In genomic region chr2:112239212-112239934, GRCm38 (mm10) we compare ENCODE assay signal across 8 mouse cellular contexts. TPM values are rescaled to one million over a fixed set of nuclear protein-coding genes. Genes with fewer than 3 reads are reported as not detected.
DNase-seq lines count a peak whose midpoint lies in the region; ATAC-seq and TF ChIP-seq lines count a peak whose summit lies in the region.

Gene Lpcat4 (plus strand): TSS chr2:112239468.

- peak within 1 kb of the TSS; percentile 97 for H3K27ac ChIP-seq in forebrain, embryonic 12.5 days
- peak within 1 kb of the TSS; percentile 59 for H3K27ac ChIP-seq in heart, postnatal 0 days (ENCODE audit: low read depth)
- H3K27ac ChIP-seq in liver, embryonic 15.5 days (replicated peaks) = peak within 1 kb of the TSS; percentile 81
- H3K27ac ChIP-seq in neural tube, embryonic 11.5 days (ENCODE audit: low read depth, low read length) = peak within 1 kb of the TSS; percentile 94
- peak within 1 kb of the TSS; percentile 94 for H3K27ac ChIP-seq in stomach, postnatal 0 days (replicated peaks)

- peak; percentile 90 for ATAC-seq in forebrain, embryonic 12.5 days (ENCODE audit: low FRiP score)
- ATAC-seq in heart, postnatal 0 days (ENCODE audit: insufficient read depth, low read depth) = peak; percentile 84
- peak; percentile 90 for ATAC-seq in liver, embryonic 15.5 days (ENCODE audit: insufficient read depth)
- peak; percentile 89 for ATAC-seq in neural tube, embryonic 11.5 days (ENCODE audit: insufficient read depth, low FRiP score, low TSS enrichment)
- ATAC-seq in stomach, postnatal 0 days (ENCODE audit: low FRiP score, low TSS enrichment) = peak; percentile 89

- no peaks in the 10 kb centered on the region for H3K9me3 ChIP-seq in E14TG2a.4 (ENCODE audit: low read length)
- no peaks in the 10 kb centered on the region for H3K9me3 ChIP-seq in forebrain, embryonic 12.5 days
- H3K9me3 ChIP-seq in heart, postnatal 0 days (replicated peaks; ENCODE audit: control insufficient read depth, low read length) = no peaks in the 10 kb centered on the region
- H3K9me3 ChIP-seq in liver, embryonic 15.5 days (replicated peaks) = no peaks in the 10 kb centered on the region
- H3K9me3 ChIP-seq in neural tube, embryonic 11.5 days (ENCODE audit: control insufficient read depth, low read length) = no peaks in the 10 kb centered on the region
- H3K9me3 ChIP-seq in stomach, postnatal 0 days (ENCODE audit: control insufficient read depth, low read length) = no peaks in the 10 kb centered on the region

- no peak for TF ChIP-seq EP300 in heart, postnatal 0 days (IDR thresholded peaks at IDR 0.05; ENCODE audit: low read depth)
- TF ChIP-seq EP300 in stomach, postnatal 0 days (optimal IDR thresholded peaks at IDR 0.05) = no peak

- peaks cover 46% of the 10 kb centered on the region for H3K27me3 ChIP-seq in E14TG2a.4 (ENCODE audit: insufficient read depth, low read length)
- H3K27me3 ChIP-seq in forebrain, embryonic 12.5 days = 0 out of 2 replicates have a peak, but pooled peaks cover 7% of the 10 kb centered on the region
- no peaks in the 10 kb centered on the region for H3K27me3 ChIP-seq in heart, postnatal 0 days (ENCODE audit: control insufficient read depth, insufficient read depth, low read length)
- H3K27me3 ChIP-seq in liver, embryonic 15.5 days = peaks cover 32% of the 10 kb centered on the region
- no peaks in the 10 kb centered on the region for H3K27me3 ChIP-seq in neural tube, embryonic 11.5 days (ENCODE audit: control insufficient read depth, insufficient read depth, low read length)
- no peaks in the 10 kb centered on the region for H3K27me3 ChIP-seq in stomach, postnatal 0 days (ENCODE audit: control insufficient read depth, insufficient read depth, low read length)

- peak within 1 kb of the TSS; percentile 94 for H3K4me3 ChIP-seq in E14TG2a.4 (replicated peaks; ENCODE audit: low read length)
- H3K4me3 ChIP-seq in forebrain, embryonic 12.5 days (replicated peaks) = peak within 1 kb of the TSS; percentile 74
- H3K4me3 ChIP-seq in heart, postnatal 0 days (ENCODE audit: low read depth, low read length) = peak within 1 kb of the TSS; percentile 82
- H3K4me3 ChIP-seq in liver, embryonic 15.5 days (replicated peaks) = peak within 1 kb of the TSS; percentile 85
- H3K4me3 ChIP-seq in neural tube, embryonic 11.5 days (ENCODE audit: low read depth, low read length) = peak within 1 kb of the TSS; percentile 61
- peak within 1 kb of the TSS; percentile 88 for H3K4me3 ChIP-seq in stomach, postnatal 0 days (ENCODE audit: low read depth, low read length)

- peaks cover 5% of the 10 kb centered on the region; the same call in 1 of the 2 replicates for H3K36me3 ChIP-seq in E14TG2a.4 (ENCODE audit: insufficient read depth, low read length)
- peaks cover 9% of the 10 kb centered on the region for H3K36me3 ChIP-seq in forebrain, embryonic 12.5 days (replicated peaks)
- peaks cover 3% of the 10 kb centered on the region; the same call in 1 of the 2 replicates for H3K36me3 ChIP-seq in heart, postnatal 0 days (replicated peaks; ENCODE audit: control insufficient read depth, insufficient read depth, low read length)
- H3K36me3 ChIP-seq in liver, embryonic 15.5 days (replicated peaks) = no peaks in the 10 kb centered on the region
- no peaks in the 10 kb centered on the region for H3K36me3 ChIP-seq in neural tube, embryonic 11.5 days (ENCODE audit: control insufficient read depth, insufficient read depth, low read length)
- no peaks in the 10 kb centered on the region for H3K36me3 ChIP-seq in stomach, postnatal 0 days (ENCODE audit: control insufficient read depth, insufficient read depth, low read length)

- no peak for TF ChIP-seq CTCF in E14TG2a.4 (conservative IDR thresholded peaks at IDR 0.05; ENCODE audit: low read length)
- peak; percentile 83 for TF ChIP-seq CTCF in heart, postnatal 0 days (IDR thresholded peaks at IDR 0.05; ENCODE audit: low read depth)
- TF ChIP-seq CTCF in stomach, postnatal 0 days (IDR thresholded peaks at IDR 0.05; ENCODE audit: low read depth) = peak; percentile 93

- peak within 1 kb of the TSS; percentile 77 for H3K9ac ChIP-seq in forebrain, embryonic 12.5 days
- H3K9ac ChIP-seq in heart, postnatal 0 days (replicated peaks; ENCODE audit: low read depth, low read length) = peak within 1 kb of the TSS; percentile 55
- H3K9ac ChIP-seq in liver, embryonic 15.5 days = peak within 1 kb of the TSS; percentile 70
- peak within 1 kb of the TSS; percentile 84 for H3K9ac ChIP-seq in neural tube, embryonic 11.5 days (ENCODE audit: low read length)
- peak within 1 kb of the TSS; percentile 76 for H3K9ac ChIP-seq in stomach, postnatal 0 days (ENCODE audit: low read length)

- DNase-seq in c-Kit-positive CD71-positive TER-119-negative erythroid progenitor cells, embryonic 14.5 days (ENCODE audit: low read depth) = peak; percentile 60
- DNase-seq in heart, postnatal 0 days (ENCODE audit: low spot score) = peak; percentile 60
- peak; percentile 94 to 95 for DNase-seq in kidney, postnatal 4 days
- DNase-seq in neural tube, embryonic 11.5 days (ENCODE audit: low spot score) = peak; percentile 94
- DNase-seq in stomach, postnatal 0 days (ENCODE audit: low spot score) = peak; percentile 88

- peak within 1 kb of the TSS; percentile 88 for H3K4me2 ChIP-seq in forebrain, embryonic 12.5 days
- H3K4me2 ChIP-seq in heart, postnatal 0 days (ENCODE audit: low read depth, low read length) = peak within 1 kb of the TSS; percentile 89
- peak within 1 kb of the TSS; percentile 98 for H3K4me2 ChIP-seq in liver, embryonic 15.5 days
- H3K4me2 ChIP-seq in neural tube, embryonic 11.5 days (ENCODE audit: low read depth) = peak within 1 kb of the TSS; percentile 72
- H3K4me2 ChIP-seq in stomach, postnatal 0 days (replicated peaks; ENCODE audit: low read depth) = peak within 1 kb of the TSS; percentile 96

- under 1% methylated on average over 83 of the region's 94 CpGs for WGBS in forebrain, embryonic 12.5 days
- WGBS in heart, postnatal 0 days = under 1% methylated on average over 80 of the region's 94 CpGs
- WGBS in liver, embryonic 15.5 days (ENCODE audit: insufficient replicate concordance) = under 1% methylated on average over 94 of the region's 94 CpGs
- WGBS in neural tube, embryonic 11.5 days = under 1% methylated on average over 62 of the region's 94 CpGs
- WGBS in stomach, postnatal 0 days = under 1% methylated on average over 70 of the region's 94 CpGs

- H3K4me1 ChIP-seq in E14TG2a.4 (replicated peaks; ENCODE audit: low read depth, low read length) = peaks cover 53% of the 10 kb centered on the region
- peaks cover 10% of the 10 kb centered on the region for H3K4me1 ChIP-seq in forebrain, embryonic 12.5 days
- no peaks in the 10 kb centered on the region for H3K4me1 ChIP-seq in heart, postnatal 0 days (ENCODE audit: control insufficient read depth, insufficient read depth)
- H3K4me1 ChIP-seq in liver, embryonic 15.5 days (replicated peaks) = peaks cover 22% of the 10 kb centered on the region
- H3K4me1 ChIP-seq in neural tube, embryonic 11.5 days (ENCODE audit: control insufficient read depth, insufficient read depth, low read length) = no peaks in the 10 kb centered on the region; the same call in 1 of the 2 replicates
- no peaks in the 10 kb centered on the region for H3K4me1 ChIP-seq in stomach, postnatal 0 days (replicated peaks; ENCODE audit: control insufficient read depth, insufficient read depth)

RNA-seq across cellular contexts. Expression of gene Lpcat4, which starts in this region (rescaled TPM):
- polyA plus RNA-seq in forebrain, embryonic 12.5 days (2016; fragmentation: Nextera tagmentation; extraction: Ambion mirVana) = 8.2 and 13.6 TPM in 2 replicates
- 5.0 and 10.0 TPM in 2 replicates for total RNA-seq in heart, postnatal 0 days (2014; rRNA removed; ENCODE audit: low replicate concordance)
- polyA plus RNA-seq in heart, postnatal 0 days (2015; fragmentation: Nextera tagmentation; extraction: Ambion mirVana) = 3.1 and 3.6 TPM in 2 replicates
- polyA plus RNA-seq in liver, embryonic 15.5 days (2015; fragmentation: Nextera tagmentation; extraction: Ambion mirVana) = 2.5 and 3.3 TPM in 2 replicates
- polyA plus RNA-seq in neural tube, embryonic 11.5 days (2014; fragmentation: Nextera tagmentation; extraction: Ambion mirVana) = 9.7 and 12.8 TPM in 2 replicates
- 40.2 and 52.0 TPM in 2 replicates for polyA plus RNA-seq in stomach, postnatal 0 days (2015; fragmentation: Nextera tagmentation; extraction: Ambion mirVana)

Comparison
In these comparisons a context has a peak if more than half of its experiments do, and no peak if none do; other contexts are left out.
1. Peak in every context shown above with its lines: DNase-seq, ATAC-seq, H3K4me3 ChIP-seq and H3K27ac ChIP-seq.